Mouse (Mus musculus): ENCODE measurements around the gene Tnk1. TPM values are rescaled to one million over a fixed set of nuclear protein-coding genes. Genes with fewer than 3 reads are reported as not detected.
A peak's percentile ranks its signal among the peaks of the same experiment; 100 is the strongest.

The Tnk1 gene
- polyA plus RNA-seq, 1 experiment from 2014 or later, result 11.7 TPM

GRCm38 (mm10) chr11:69876186-69876585, 17.7 kb upstream of the Tnk1 start:
- no peak for TF ChIP-seq CTCF (IDR thresholded peaks at IDR 0.05; ENCODE audit: low read depth)
- H3K4me3 ChIP-seq (ENCODE audit: low read depth, low read length), result no peak overlapping the region
- peaks cover 5% of the 10 kb centered on the region; the same call in 1 of the 2 replicates for H3K4me1 ChIP-seq (replicated peaks; ENCODE audit: control insufficient read depth, insufficient read depth, low read length)
- 44% methylated on average over 7 of the region's 7 CpGs for WGBS
- no peak for ATAC-seq
- no peaks in the 10 kb centered on the region for H3K36me3 ChIP-seq (ENCODE audit: control insufficient read depth, insufficient read depth)
- H3K9me3 ChIP-seq (ENCODE audit: control insufficient read depth), result no peaks in the 10 kb centered on the region
- H3K27me3 ChIP-seq (replicated peaks; ENCODE audit: control insufficient read depth, insufficient read depth, low read length), result no peaks in the 10 kb centered on the region
- peak overlapping the region; percentile 28; the same call in 1 of the 2 replicates for H3K27ac ChIP-seq (ENCODE audit: low read depth, low read length)
- peak overlapping the region; percentile 35; the same call in 1 of the 2 replicates for H3K4me2 ChIP-seq (replicated peaks; ENCODE audit: low read depth)
- no peak overlapping the region for H3K9ac ChIP-seq (ENCODE audit: low read depth, low read length)

- ATAC-seq, result no peak
- no peak for TF ChIP-seq CTCF (IDR thresholded peaks at IDR 0.05; ENCODE audit: low read depth)
- Histone ChIP-seq H3K27me3 (replicated peaks; ENCODE audit: control insufficient read depth, insufficient read depth, low read length) (no peaks in the 10 kb centered on the region), H3K4me1 (replicated peaks; ENCODE audit: control insufficient read depth, insufficient read depth, low read length) (no peaks in the 10 kb centered on the region), H3K4me2 (replicated peaks; ENCODE audit: low read depth) (no peak overlapping the region), H3K27ac (ENCODE audit: low read depth, low read length) (no peak overlapping the region), H3K9me3 (ENCODE audit: control insufficient read depth) (no peaks in the 10 kb centered on the region), H3K9ac (ENCODE audit: low read depth, low read length) (no peak overlapping the region), H3K36me3 (ENCODE audit: control insufficient read depth, insufficient read depth) (no peaks in the 10 kb centered on the region), H3K4me3 (ENCODE audit: low read depth, low read length) (no peak overlapping the region)
- 82% methylated on average over 4 of the region's 4 CpGs for WGBS
These were observed 13.9 kb upstream of the Tnk1 start for GRCm38 (mm10) chr11:69872451-69872850.

GRCm38 (mm10) chr11:69871822-69872221, 13.3 kb upstream of the Tnk1 start:
- no peaks in the 10 kb centered on the region for H3K9me3 ChIP-seq (ENCODE audit: control insufficient read depth)
- H3K27ac ChIP-seq (ENCODE audit: low read depth, low read length), result no peak overlapping the region
- no peaks in the 10 kb centered on the region for H3K4me1 ChIP-seq (replicated peaks; ENCODE audit: control insufficient read depth, insufficient read depth, low read length)
- no peak for ATAC-seq
- no peaks in the 10 kb centered on the region for H3K27me3 ChIP-seq (replicated peaks; ENCODE audit: control insufficient read depth, insufficient read depth, low read length)
- no peak overlapping the region for H3K4me3 ChIP-seq (ENCODE audit: low read depth, low read length)
- WGBS, result 86% methylated on average over 7 of the region's 7 CpGs
- no peak for TF ChIP-seq CTCF (IDR thresholded peaks at IDR 0.05; ENCODE audit: low read depth)
- no peak overlapping the region for H3K9ac ChIP-seq (ENCODE audit: low read depth, low read length)
- no peak overlapping the region for H3K4me2 ChIP-seq (replicated peaks; ENCODE audit: low read depth)
- no peaks in the 10 kb centered on the region for H3K36me3 ChIP-seq (ENCODE audit: control insufficient read depth, insufficient read depth)

- no peaks in the 10 kb centered on the region for H3K27me3 ChIP-seq (replicated peaks; ENCODE audit: control insufficient read depth, insufficient read depth, low read length)
- H3K36me3 ChIP-seq (ENCODE audit: control insufficient read depth, insufficient read depth), result no peaks in the 10 kb centered on the region
- ATAC-seq, result peak; percentile 73
- no peak overlapping the region for H3K4me3 ChIP-seq (ENCODE audit: low read depth, low read length)
- no peak overlapping the region for H3K9ac ChIP-seq (ENCODE audit: low read depth, low read length)
- H3K9me3 ChIP-seq (ENCODE audit: control insufficient read depth), result no peaks in the 10 kb centered on the region
- H3K4me1 ChIP-seq (replicated peaks; ENCODE audit: control insufficient read depth, insufficient read depth, low read length), result no peaks in the 10 kb centered on the region
- no peak for TF ChIP-seq CTCF (IDR thresholded peaks at IDR 0.05; ENCODE audit: low read depth)
- 63% methylated on average over 2 of the region's 2 CpGs for WGBS
- no peak overlapping the region for H3K27ac ChIP-seq (ENCODE audit: low read depth, low read length)
- H3K4me2 ChIP-seq (replicated peaks; ENCODE audit: low read depth), result no peak overlapping the region
These were observed 11.9 kb upstream of the Tnk1 start for GRCm38 (mm10) chr11:69870289-69871069.

GRCm38 (mm10) chr11:69867335-69867734, 8.8 kb upstream of the Tnk1 start:
- ATAC-seq, result no peak
- no peak overlapping the region for H3K4me3 ChIP-seq (ENCODE audit: low read depth, low read length)
- TF ChIP-seq CTCF (IDR thresholded peaks at IDR 0.05; ENCODE audit: low read depth), result no peak
- H3K9ac ChIP-seq (ENCODE audit: low read depth, low read length), result no peak overlapping the region
- no peaks in the 10 kb centered on the region for H3K36me3 ChIP-seq (ENCODE audit: control insufficient read depth, insufficient read depth)
- WGBS, result 47% methylated on average over 9 of the region's 9 CpGs
- H3K4me1 ChIP-seq (replicated peaks; ENCODE audit: control insufficient read depth, insufficient read depth, low read length), result no peaks in the 10 kb centered on the region
- H3K27me3 ChIP-seq (replicated peaks; ENCODE audit: control insufficient read depth, insufficient read depth, low read length), result no peaks in the 10 kb centered on the region
- H3K27ac ChIP-seq (ENCODE audit: low read depth, low read length), result no peak overlapping the region
- no peak overlapping the region for H3K4me2 ChIP-seq (replicated peaks; ENCODE audit: low read depth)
- H3K9me3 ChIP-seq (ENCODE audit: control insufficient read depth), result no peaks in the 10 kb centered on the region

- Histone ChIP-seq H3K4me3 (ENCODE audit: low read depth, low read length) (no peak overlapping the region), H3K27me3 (replicated peaks; ENCODE audit: control insufficient read depth, insufficient read depth, low read length) (no peaks in the 10 kb centered on the region), H3K4me2 (replicated peaks; ENCODE audit: low read depth) (no peak overlapping the region), H3K9ac (ENCODE audit: low read depth, low read length) (no peak overlapping the region), H3K4me1 (replicated peaks; ENCODE audit: control insufficient read depth, insufficient read depth, low read length) (no peaks in the 10 kb centered on the region), H3K36me3 (ENCODE audit: control insufficient read depth, insufficient read depth) (no peaks in the 10 kb centered on the region), H3K27ac (ENCODE audit: low read depth, low read length) (no peak overlapping the region), H3K9me3 (ENCODE audit: control insufficient read depth) (no peaks in the 10 kb centered on the region)
- ATAC-seq, result no peak
- no peak for TF ChIP-seq CTCF (IDR thresholded peaks at IDR 0.05; ENCODE audit: low read depth)
- WGBS, result 82% methylated on average over 9 of the region's 9 CpGs
These were observed 7.0 kb upstream of the Tnk1 start for GRCm38 (mm10) chr11:69865561-69865960.
